Mouse (Mus musculus) kidney, embryonic 16.5 days (tissue): ENCODE measurements at regions not wholly inside any gene's neighbourhood (a gene's known extent, or its start where the extent isn't known, plus 50 kb on each side); places are given as distances from the start of the nearest gene placed in this dataset.

Experiments
- ATAC-seq: fragments of 200-750 bp; cut with Nextera tagmentation; 2 replicates; pipeline ENCODE4 v1.8.0; 2017; ENCODE audit warnings: moderate TSS enrichment; ENCODE audit not compliant: low FRiP score, low TSS enrichment
- H3K27ac ChIP-seq: fragments of 300-500 bp; sonication (generic); 2 replicates; pipeline ENCODE4 v1.5.1; 2014; ENCODE audit warnings: low read length
- H3K27me3 ChIP-seq: fragments of 300-500 bp; sonication (generic); 2 replicates; pipeline ENCODE4 v1.6.1; 2014; ENCODE audit warnings: low read length, control low read depth, mixed read lengths; ENCODE audit not compliant: insufficient read depth
- H3K36me3 ChIP-seq: fragments of 300-500 bp; sonication (generic); 2 replicates; pipeline ENCODE4 v1.6.1; 2014; ENCODE audit warnings: low read length, control low read depth, mixed read lengths; ENCODE audit not compliant: insufficient read depth
- H3K4me1 ChIP-seq: fragments of 300-500 bp; sonication (generic); 2 replicates; pipeline ENCODE4 v1.6.1; 2014; ENCODE audit warnings: low read length, control low read depth, mixed read lengths; ENCODE audit not compliant: insufficient read depth
- H3K4me2 ChIP-seq: fragments of 300-500 bp; sonication (generic); replicated peaks from 2 replicates; pipeline ENCODE4 v1.6.1; 2014; ENCODE audit warnings: low read depth, low read length
- H3K4me3 ChIP-seq: fragments of 300-500 bp; sonication (generic); 2 replicates; pipeline ENCODE4 v1.5.1; 2014; ENCODE audit warnings: mild to moderate bottlenecking, low read length
- H3K9ac ChIP-seq: fragments of 300-500 bp; sonication (generic); replicated peaks from 2 replicates; pipeline ENCODE4 v1.6.1; 2014; ENCODE audit warnings: low read length
- H3K9me3 ChIP-seq: fragments of 300-500 bp; sonication (generic); 2 replicates; pipeline ENCODE4 v1.6.1; 2016; ENCODE audit warnings: low read length, control low read depth
- WGBS: fragments of 180-500 bp; shearing (Covaris S2); extraction: QIAGEN DNeasy Blood & Tissue Kit; methylation state at CpG from one replicate; pipeline ENCODE4 v1.1.7; 2014; 5-methylcytosine and 5-hydroxymethylcytosine counted together

DNA sequence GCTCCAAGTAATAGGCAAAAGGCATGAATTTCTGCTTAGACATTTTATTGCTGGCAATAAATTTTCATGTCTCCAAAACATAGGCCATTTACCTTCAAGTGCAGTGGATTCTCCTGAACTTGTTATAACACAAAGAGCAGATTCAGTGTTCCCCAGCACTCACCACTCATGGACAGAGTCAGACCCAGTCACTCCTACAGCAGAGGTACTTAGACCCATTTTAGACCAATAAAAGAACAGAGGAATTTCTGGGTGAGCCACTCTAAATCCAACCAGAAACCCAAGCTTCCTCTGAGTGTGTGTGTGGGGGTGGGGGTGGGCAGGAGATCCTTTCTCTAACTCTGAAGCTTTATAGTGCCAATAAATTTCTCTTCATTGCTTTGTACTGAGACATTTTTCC lies 584.7 kb upstream of the Dpp10 start:
- Histone ChIP-seq H3K4me2 (no peak overlapping the region), H3K9me3 (no peaks in the 10 kb centered on the region), H3K36me3 (no peaks in the 10 kb centered on the region), H3K27ac (no peak overlapping the region), H3K4me1 (no peaks in the 10 kb centered on the region), H3K9ac (no peak overlapping the region), H3K27me3 (no peaks in the 10 kb centered on the region), H3K4me3 (no peak overlapping the region)
- ATAC-seq: no peak

DNA sequence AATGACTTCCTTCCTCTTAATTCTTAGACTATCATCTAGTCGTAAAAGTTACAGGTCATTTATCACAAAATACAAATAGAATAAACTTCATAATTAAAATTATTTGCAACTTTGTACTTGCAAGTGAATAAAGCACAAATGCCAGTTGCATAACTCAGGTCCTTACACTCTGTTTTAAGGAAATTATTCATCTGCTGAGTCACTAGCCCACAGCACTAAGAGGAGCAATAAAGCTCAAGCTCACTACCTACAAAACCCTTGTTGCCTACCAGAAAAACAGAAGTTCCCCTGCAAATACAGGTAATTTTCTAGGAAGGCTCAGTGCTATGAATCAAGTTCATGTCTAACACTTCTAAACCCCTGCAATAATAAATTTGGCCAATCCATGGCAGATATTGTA lies 539.3 kb upstream of the Dpp10 start:
- no peak overlapping the region for H3K4me3 ChIP-seq
- no peak for ATAC-seq
- no peaks in the 10 kb centered on the region for H3K36me3 ChIP-seq
- H3K9ac ChIP-seq: no peak overlapping the region
- no peaks in the 10 kb centered on the region for H3K4me1 ChIP-seq
- 89% methylated on average over 1 of the region's 1 CpGs for WGBS
- H3K9me3 ChIP-seq: no peaks in the 10 kb centered on the region
- no peaks in the 10 kb centered on the region for H3K27me3 ChIP-seq
- H3K27ac ChIP-seq: no peak overlapping the region
- H3K4me2 ChIP-seq: no peak overlapping the region
